Mouse (Mus musculus) hindbrain, postnatal 0 days (tissue): ENCODE results near the gene Tnfaip2. TPM values are rescaled to one million over a fixed set of nuclear protein-coding genes. Genes with fewer than 3 reads are reported as not detected.

ENCODE experiments used
- ATAC-seq: fragments of 200-750 bp; cut with Nextera tagmentation; 2 replicates; pipeline ENCODE4 v1.8.0; 2017; ENCODE audit warnings: mild to moderate bottlenecking, moderate TSS enrichment, moderate library complexity
- DNase-seq: peaks from one replicate; pipeline ENCODE4 v3.0.0-alpha.2; 2015; ENCODE audit warnings: low spot score
- H3K27ac ChIP-seq: fragments of 300-500 bp; sonication (generic); 2 replicates; pipeline ENCODE4 v1.5.1; 2014; ENCODE audit warnings: mild to moderate bottlenecking
- H3K27me3 ChIP-seq: fragments of 300-500 bp; sonication (generic); 2 replicates; pipeline ENCODE4 v1.6.1; 2014; ENCODE audit warnings: low read length, mixed read lengths; ENCODE audit not compliant: insufficient read depth
- H3K36me3 ChIP-seq: fragments of 300-500 bp; sonication (generic); 2 replicates; pipeline ENCODE4 v1.6.1; 2014; ENCODE audit warnings: low read length, mixed read lengths; ENCODE audit not compliant: insufficient read depth
- H3K4me1 ChIP-seq: fragments of 300-500 bp; sonication (generic); 2 replicates; pipeline ENCODE4 v1.6.1; 2014; ENCODE audit warnings: antibody characterized with exemption, low read length, mixed read lengths; ENCODE audit not compliant: insufficient read depth
- H3K4me2 ChIP-seq: fragments of 300-500 bp; sonication (generic); 2 replicates; pipeline ENCODE4 v1.6.1; 2014; ENCODE audit warnings: low read depth, mild to moderate bottlenecking, low read length, moderate library complexity, mixed read lengths
- H3K4me3 ChIP-seq: fragments of 300-500 bp; sonication (generic); 2 replicates; pipeline ENCODE4 v1.5.1; 2014; ENCODE audit warnings: low read length
- H3K9ac ChIP-seq: fragments of 300-500 bp; sonication (generic); replicated peaks from 2 replicates; pipeline ENCODE4 v1.6.1; 2014; ENCODE audit warnings: mild to moderate bottlenecking, low read length, moderate library complexity, mixed read lengths
- H3K9me3 ChIP-seq: fragments of 300-500 bp; sonication (generic); 2 replicates; pipeline ENCODE4 v1.6.1; 2016; ENCODE audit warnings: low read length, mixed read lengths
- CTCF ChIP-seq: IDR thresholded peaks from 2 replicates; pipeline ENCODE4 v1.5.1; 2016; ENCODE audit warnings: antibody characterized with exemption, control low read depth, low read depth
- WGBS: fragments of 180-500 bp; shearing (Covaris S2); extraction: QIAGEN DNeasy Blood & Tissue Kit; methylation state at CpG from one replicate; pipeline ENCODE4 v1.1.7; 2014; 5-methylcytosine and 5-hydroxymethylcytosine counted together
- polyA plus RNA-seq: library from polyadenylated mRNA; unstranded; fragments of >200 nt; fragmentation: Nextera tagmentation; extraction: Ambion mirVana; gene quantifications from 2 replicates; pipeline ENCODE4 v1.2.1, GENCODE M21; 2015
- total RNA-seq: library from RNA; depleted of rRNA; stranded (reverse); fragments of >200 nt; gene quantifications from 2 replicates; pipeline ENCODE4 v1.2.3, GENCODE M21; 2014

The Tnfaip2 gene
- total and polyA plus RNA-seq, 2 experiments from 2014 or later, result 0.99 to 1.4 TPM

- peaks cover 34% of the 10 kb centered on the region; the same call in 1 of the 2 replicates for H3K27me3 ChIP-seq
- peak overlapping the region; percentile 38; the same call in 1 of the 2 replicates for H3K4me3 ChIP-seq
- peak overlapping the region; percentile 41; the same call in 1 of the 2 replicates for H3K9ac ChIP-seq
- H3K36me3 ChIP-seq, result no peaks in the 10 kb centered on the region
- H3K4me1 ChIP-seq, result 0 out of 2 replicates have a peak, but pooled peaks cover 6% of the 10 kb centered on the region
- no peak for TF ChIP-seq CTCF
- H3K4me2 ChIP-seq, result peak overlapping the region; percentile 58
- ATAC-seq (no peak), DNase-seq (peak; percentile 24)
- H3K9me3 ChIP-seq, result no peaks in the 10 kb centered on the region
- peak overlapping the region; percentile 36; the same call in 1 of the 2 replicates for H3K27ac ChIP-seq
- 8% methylated on average over 12 of the region's 12 CpGs for WGBS
These were observed 44.2 kb downstream of the Tnfaip2 start for GRCm38 (mm10) chr12:111486455-111486854.

- Histone ChIP-seq H3K27me3 (peaks cover 29% of the 10 kb centered on the region; the same call in 1 of the 2 replicates), H3K9me3 (no peaks in the 10 kb centered on the region), H3K4me3 (no peak overlapping the region), H3K27ac (no peak overlapping the region), H3K4me2 (no peak overlapping the region), H3K9ac (no peak overlapping the region), H3K36me3 (no peaks in the 10 kb centered on the region), H3K4me1 (0 out of 2 replicates have a peak, but pooled peaks cover 6% of the 10 kb centered on the region)
- TF ChIP-seq CTCF, result no peak
- DNase-seq (no peak), ATAC-seq (no peak)
- 71% methylated on average over 11 of the region's 11 CpGs for WGBS
These were observed 47.1 kb downstream of the Tnfaip2 start for GRCm38 (mm10) chr12:111489261-111489865.

- no peak for TF ChIP-seq CTCF
- WGBS, result 65% methylated on average over 4 of the region's 4 CpGs
- H3K9ac ChIP-seq, result no peak overlapping the region
- H3K9me3 ChIP-seq, result no peaks in the 10 kb centered on the region
- no peak overlapping the region for H3K4me3 ChIP-seq
- H3K36me3 ChIP-seq, result no peaks in the 10 kb centered on the region
- H3K27ac ChIP-seq, result no peak overlapping the region
- no peaks in the 10 kb centered on the region for H3K4me1 ChIP-seq
- H3K4me2 ChIP-seq, result no peak overlapping the region
- H3K27me3 ChIP-seq, result no peaks in the 10 kb centered on the region
- ATAC-seq (no peak), DNase-seq (no peak)
These were observed 52.7 kb downstream of the Tnfaip2 start for GRCm38 (mm10) chr12:111494931-111495330.

- H3K9me3 ChIP-seq, result no peaks in the 10 kb centered on the region
- H3K4me3 ChIP-seq, result no peak overlapping the region
- TF ChIP-seq CTCF, result peak; percentile 52
- H3K4me1 ChIP-seq, result no peaks in the 10 kb centered on the region
- no peak overlapping the region for H3K4me2 ChIP-seq
- H3K27ac ChIP-seq, result no peak overlapping the region
- H3K9ac ChIP-seq, result no peak overlapping the region
- no peak for ATAC-seq
- no peaks in the 10 kb centered on the region for H3K27me3 ChIP-seq
- 47% methylated on average over 2 of the region's 2 CpGs for WGBS
- no peaks in the 10 kb centered on the region for H3K36me3 ChIP-seq
- DNase-seq, result no peak
These were observed 54.8 kb downstream of the Tnfaip2 start for GRCm38 (mm10) chr12:111497076-111497475.

- H3K36me3 ChIP-seq, result no peaks in the 10 kb centered on the region
- 35% methylated on average over 5 of the region's 5 CpGs for WGBS
- no peak overlapping the region for H3K4me3 ChIP-seq
- DNase-seq (peak; percentile 65), ATAC-seq (peak; percentile 67; the same call in 1 of the 2 replicates)
- H3K9ac ChIP-seq, result no peak overlapping the region
- no peaks in the 10 kb centered on the region for H3K27me3 ChIP-seq
- peak; percentile 23; the same call in 1 of the 2 replicates for TF ChIP-seq CTCF
- peak overlapping the region; percentile 69; the same call in 1 of the 2 replicates for H3K27ac ChIP-seq
- no peaks in the 10 kb centered on the region for H3K9me3 ChIP-seq
- H3K4me1 ChIP-seq, result no peaks in the 10 kb centered on the region
- no peak overlapping the region for H3K4me2 ChIP-seq
These were observed 57.3 kb downstream of the Tnfaip2 start for GRCm38 (mm10) chr12:111499617-111500016.

- Histone ChIP-seq H3K9ac (no peak overlapping the region), H3K4me3 (no peak overlapping the region), H3K9me3 (no peaks in the 10 kb centered on the region), H3K27ac (peak overlapping the region; percentile 69), H3K4me1 (no peaks in the 10 kb centered on the region), H3K36me3 (no peaks in the 10 kb centered on the region), H3K4me2 (peak overlapping the region; percentile 10; the same call in 1 of the 2 replicates), H3K27me3 (no peaks in the 10 kb centered on the region)
- WGBS, result 10% methylated on average over 5 of the region's 5 CpGs
- peak; percentile 81 for ATAC-seq
- TF ChIP-seq CTCF, result no peak
- DNase-seq, result peak; percentile 70
These were observed 58.5 kb downstream of the Tnfaip2 start for GRCm38 (mm10) chr12:111500725-111501124.

- Histone ChIP-seq H3K27ac (no peak overlapping the region), H3K9ac (no peak overlapping the region), H3K27me3 (no peaks in the 10 kb centered on the region), H3K36me3 (no peaks in the 10 kb centered on the region), H3K4me3 (no peak overlapping the region), H3K9me3 (no peaks in the 10 kb centered on the region), H3K4me1 (no peaks in the 10 kb centered on the region), H3K4me2 (no peak overlapping the region)
- TF ChIP-seq CTCF, result no peak
- ATAC-seq, result no peak
- no peak for DNase-seq
- 86% methylated on average over 12 of the region's 12 CpGs for WGBS
These were observed 60.8 kb downstream of the Tnfaip2 start for GRCm38 (mm10) chr12:111503063-111503567.
